Mouse (Mus musculus) intestine, embryonic 14.5 days (tissue): Measurements from ENCODE around the gene Mgmt. TPM values are rescaled to one million over a fixed set of nuclear protein-coding genes. Genes with fewer than 3 reads are reported as not detected.

Experiments
- ATAC-seq: fragments of 200-750 bp; cut with Nextera tagmentation; replicated peaks from 2 replicates; pipeline ENCODE4 v1.8.0; 2017; ENCODE audit warnings: low read depth, moderate number of reproducible peaks, moderate TSS enrichment, moderate library complexity; ENCODE audit not compliant: low FRiP score, low TSS enrichment
- DNase-seq: peaks from one replicate; pipeline ENCODE4 v3.0.0-alpha.2; 2018; ENCODE audit warnings: low spot score
- H3K27ac ChIP-seq: fragments of 300-500 bp; sonication (generic); 2 replicates; pipeline ENCODE4 v1.5.1; 2014; ENCODE audit warnings: low read depth, mild to moderate bottlenecking, control low read depth
- H3K27me3 ChIP-seq: fragments of 300-500 bp; sonication (generic); replicated peaks from 2 replicates; pipeline ENCODE4 v1.6.1; 2014; ENCODE audit warnings: low read length, control low read depth; ENCODE audit not compliant: control insufficient read depth, insufficient read depth
- H3K36me3 ChIP-seq: fragments of 300-500 bp; sonication (generic); 2 replicates; pipeline ENCODE4 v1.6.1; 2014; ENCODE audit warnings: low read length, control low read depth; ENCODE audit not compliant: control insufficient read depth, insufficient read depth
- H3K4me1 ChIP-seq: fragments of 300-500 bp; sonication (generic); replicated peaks from 2 replicates; pipeline ENCODE4 v1.6.1; 2014; ENCODE audit warnings: low read length, control low read depth, mixed read lengths; ENCODE audit not compliant: control insufficient read depth, insufficient read depth
- H3K4me2 ChIP-seq: fragments of 300-500 bp; sonication (generic); 2 replicates; pipeline ENCODE4 v1.6.1; 2014; ENCODE audit warnings: low read length
- H3K4me3 ChIP-seq: fragments of 300-500 bp; sonication (generic); 2 replicates; pipeline ENCODE4 v1.5.1; 2014; ENCODE audit warnings: low read depth, low read length, control low read depth, mixed read lengths
- H3K9ac ChIP-seq: fragments of 300-500 bp; sonication (generic); 2 replicates; pipeline ENCODE4 v1.6.1; 2014; ENCODE audit warnings: mild to moderate bottlenecking, low read length
- H3K9me3 ChIP-seq: fragments of 300-500 bp; sonication (generic); 2 replicates; pipeline ENCODE4 v1.6.1; 2016; ENCODE audit warnings: low read length, control low read depth; ENCODE audit not compliant: control insufficient read depth
- WGBS: fragments of 180-500 bp; shearing (Covaris S2); extraction: QIAGEN DNeasy Blood & Tissue Kit; methylation state at CpG from one replicate; pipeline ENCODE4 v1.1.7; 2014; 5-methylcytosine and 5-hydroxymethylcytosine counted together
- polyA plus RNA-seq: library from polyadenylated mRNA; unstranded; fragments of >200 nt; fragmentation: Nextera tagmentation; extraction: Ambion mirVana; gene quantifications from 2 replicates; pipeline ENCODE4 v1.2.1, GENCODE M21; 2014

Mgmt gene
- polyA plus RNA-seq, 1 experiment from 2014 or later: 7.2 TPM

- WGBS: 55% methylated on average over 6 of the region's 6 CpGs
- ATAC-seq: no peak
Observed at GRCm38 (mm10) chr7:137087136-137087535, 192.7 kb downstream of the Mgmt start.

DNA sequence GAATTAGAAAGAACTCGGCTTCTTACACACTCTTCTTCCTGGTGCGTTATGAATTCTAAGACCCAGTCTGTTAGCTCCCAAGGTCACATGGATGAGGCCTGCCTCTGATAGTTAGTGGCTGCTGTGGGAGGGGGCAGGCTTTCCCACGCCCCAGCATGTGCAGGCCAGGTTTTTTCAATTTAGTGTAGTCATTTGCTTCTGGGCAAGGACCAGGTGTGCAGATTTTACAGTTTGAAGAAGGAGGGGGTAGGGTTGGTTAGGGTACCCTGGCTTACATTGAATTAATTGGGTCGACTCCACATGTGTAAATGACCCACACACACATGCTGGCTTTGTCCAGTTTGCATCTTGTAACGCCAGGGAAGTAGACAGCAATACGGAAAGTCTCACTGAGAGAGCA lies 193.7 kb downstream of the Mgmt start:
- no peak overlapping the region for H3K4me3 ChIP-seq
- DNase-seq (no peak), ATAC-seq (no peak)
- no peak overlapping the region for H3K27ac ChIP-seq
- no peaks in the 10 kb centered on the region for H3K27me3 ChIP-seq
- no peaks in the 10 kb centered on the region for H3K9me3 ChIP-seq
- H3K4me2 ChIP-seq: no peak overlapping the region
- H3K36me3 ChIP-seq: no peaks in the 10 kb centered on the region
- H3K9ac ChIP-seq: no peak overlapping the region
- 83% methylated on average over 6 of the region's 6 CpGs for WGBS
- peaks cover 19% of the 10 kb centered on the region for H3K4me1 ChIP-seq

More at GRCm38 (mm10) chr7:137087136-137087535, 192.7 kb downstream of the Mgmt start:
- Histone ChIP-seq H3K9ac (no peak overlapping the region), H3K27ac (no peak overlapping the region), H3K4me2 (no peak overlapping the region), H3K4me3 (no peak overlapping the region), H3K27me3 (no peaks in the 10 kb centered on the region), H3K36me3 (no peaks in the 10 kb centered on the region), H3K4me1 (peaks cover 19% of the 10 kb centered on the region), H3K9me3 (no peaks in the 10 kb centered on the region)
- no peak for DNase-seq

DNA sequence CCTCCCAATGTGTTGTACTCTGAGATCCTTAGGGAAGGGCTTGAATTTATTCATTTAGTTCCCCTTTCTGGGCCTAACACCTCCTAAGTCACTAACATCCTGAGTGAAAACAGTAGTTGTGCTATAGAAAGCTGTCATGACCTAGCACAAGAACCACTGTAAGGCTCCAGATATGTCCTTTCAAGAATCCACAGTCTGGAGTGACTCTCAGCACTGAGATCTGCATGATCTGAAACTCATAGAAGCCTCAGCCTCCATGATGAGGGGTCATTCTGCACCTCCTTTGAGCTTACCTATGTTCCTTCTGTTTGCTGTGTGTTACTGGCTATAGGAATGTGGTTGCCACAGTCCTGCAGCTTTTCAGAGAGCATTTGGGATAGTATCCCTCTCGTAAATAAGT lies 200.1 kb downstream of the Mgmt start:
- H3K27ac ChIP-seq: no peak overlapping the region
- no peak overlapping the region for H3K9ac ChIP-seq
- no peak overlapping the region for H3K4me3 ChIP-seq
- no peaks in the 10 kb centered on the region for H3K36me3 ChIP-seq
- no peak overlapping the region for H3K4me2 ChIP-seq
- no peaks in the 10 kb centered on the region for H3K27me3 ChIP-seq
- WGBS: 94% methylated on average over 1 of the region's 1 CpGs
- DNase-seq: no peak
- no peak for ATAC-seq
- no peaks in the 10 kb centered on the region for H3K9me3 ChIP-seq
- H3K4me1 ChIP-seq: no peaks in the 10 kb centered on the region

GRCm38 (mm10) chr7:137095702-137096101 lies 201.3 kb downstream of the Mgmt start:
- Histone ChIP-seq H3K36me3 (no peaks in the 10 kb centered on the region), H3K9me3 (no peaks in the 10 kb centered on the region), H3K4me1 (no peaks in the 10 kb centered on the region), H3K9ac (no peak overlapping the region), H3K4me2 (no peak overlapping the region), H3K27me3 (no peaks in the 10 kb centered on the region), H3K27ac (no peak overlapping the region), H3K4me3 (no peak overlapping the region)
- ATAC-seq (no peak), DNase-seq (no peak)
- WGBS: 92% methylated on average over 1 of the region's 1 CpGs

DNA sequence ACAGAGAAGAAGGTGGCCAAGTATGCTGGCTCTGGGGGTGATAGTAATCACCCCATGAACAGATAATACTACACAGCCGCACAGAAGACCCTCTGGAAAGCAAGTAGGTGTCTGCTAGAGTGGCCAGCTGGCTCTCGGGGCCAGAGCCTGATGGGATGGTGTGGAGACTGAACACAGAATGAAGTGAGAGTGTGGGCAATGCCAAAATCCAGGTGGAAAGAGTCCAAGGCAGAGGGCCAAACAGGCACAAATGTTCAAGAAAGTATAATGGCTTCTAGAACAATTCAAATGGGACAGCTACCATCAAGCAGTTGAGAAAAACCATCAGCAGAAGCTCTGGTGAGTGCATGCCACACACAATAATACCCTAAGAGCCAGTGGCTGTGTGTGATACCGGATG lies 205.4 kb downstream of the Mgmt start:
- no peaks in the 10 kb centered on the region for H3K36me3 ChIP-seq
- H3K4me2 ChIP-seq: no peak overlapping the region
- no peaks in the 10 kb centered on the region for H3K27me3 ChIP-seq
- no peaks in the 10 kb centered on the region for H3K9me3 ChIP-seq
- no peaks in the 10 kb centered on the region for H3K4me1 ChIP-seq
- no peak overlapping the region for H3K4me3 ChIP-seq
- DNase-seq (no peak), ATAC-seq (no peak)
- 77% methylated on average over 3 of the region's 3 CpGs for WGBS
- no peak overlapping the region for H3K9ac ChIP-seq
- no peak overlapping the region for H3K27ac ChIP-seq

- no peak for ATAC-seq
- H3K4me3 ChIP-seq: no peak overlapping the region
- H3K27ac ChIP-seq: no peak overlapping the region
- no peaks in the 10 kb centered on the region for H3K4me1 ChIP-seq
- no peaks in the 10 kb centered on the region for H3K9me3 ChIP-seq
- no peaks in the 10 kb centered on the region for H3K36me3 ChIP-seq
- WGBS: 82% methylated on average over 10 of the region's 10 CpGs
- DNase-seq: no peak
- H3K4me2 ChIP-seq: no peak overlapping the region
- no peak overlapping the region for H3K9ac ChIP-seq
- H3K27me3 ChIP-seq: no peaks in the 10 kb centered on the region
Observed at GRCm38 (mm10) chr7:137102606-137103195, 208.3 kb downstream of the Mgmt start.

DNA sequence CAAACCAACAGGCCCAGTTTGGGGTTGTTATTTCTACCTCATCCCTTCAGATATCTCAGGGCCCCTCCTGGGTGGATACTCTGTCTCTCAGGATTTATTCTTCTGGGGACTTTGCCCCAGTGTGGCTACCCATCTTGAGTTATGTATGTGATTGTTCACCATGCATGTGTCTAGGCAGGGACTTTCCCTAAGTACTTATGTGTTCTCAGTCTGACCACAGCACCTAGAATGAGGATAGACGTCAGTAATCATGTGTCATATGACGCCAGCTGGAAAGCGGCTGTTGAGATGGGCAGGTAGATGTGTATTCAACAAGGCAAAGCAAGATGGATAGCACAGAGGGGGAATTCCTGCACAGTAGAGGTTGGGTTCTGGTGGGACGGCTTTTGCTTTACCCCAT lies 217.7 kb downstream of the Mgmt start:
- H3K9ac ChIP-seq: no peak overlapping the region
- ATAC-seq: no peak

GRCm38 (mm10) chr7:137116246-137116645 lies 221.8 kb downstream of the Mgmt start:
- H3K9ac ChIP-seq: no peak overlapping the region
- H3K27ac ChIP-seq: no peak overlapping the region
- DNase-seq (no peak), ATAC-seq (no peak)
- H3K4me2 ChIP-seq: no peak overlapping the region
- no peaks in the 10 kb centered on the region for H3K36me3 ChIP-seq
- 74% methylated on average over 4 of the region's 4 CpGs for WGBS
- H3K9me3 ChIP-seq: peaks cover 8% of the 10 kb centered on the region
- no peaks in the 10 kb centered on the region for H3K27me3 ChIP-seq
- H3K4me1 ChIP-seq: no peaks in the 10 kb centered on the region
- H3K4me3 ChIP-seq: no peak overlapping the region

More for the DNA sequence above, 217.7 kb downstream of the Mgmt start:
- Histone ChIP-seq H3K27me3 (no peaks in the 10 kb centered on the region), H3K36me3 (no peaks in the 10 kb centered on the region), H3K4me3 (no peak overlapping the region), H3K9me3 (peaks cover 8% of the 10 kb centered on the region), H3K4me2 (no peak overlapping the region), H3K4me1 (no peaks in the 10 kb centered on the region), H3K27ac (no peak overlapping the region)
- WGBS: 94% methylated on average over 4 of the region's 4 CpGs
- no peak for DNase-seq

DNA sequence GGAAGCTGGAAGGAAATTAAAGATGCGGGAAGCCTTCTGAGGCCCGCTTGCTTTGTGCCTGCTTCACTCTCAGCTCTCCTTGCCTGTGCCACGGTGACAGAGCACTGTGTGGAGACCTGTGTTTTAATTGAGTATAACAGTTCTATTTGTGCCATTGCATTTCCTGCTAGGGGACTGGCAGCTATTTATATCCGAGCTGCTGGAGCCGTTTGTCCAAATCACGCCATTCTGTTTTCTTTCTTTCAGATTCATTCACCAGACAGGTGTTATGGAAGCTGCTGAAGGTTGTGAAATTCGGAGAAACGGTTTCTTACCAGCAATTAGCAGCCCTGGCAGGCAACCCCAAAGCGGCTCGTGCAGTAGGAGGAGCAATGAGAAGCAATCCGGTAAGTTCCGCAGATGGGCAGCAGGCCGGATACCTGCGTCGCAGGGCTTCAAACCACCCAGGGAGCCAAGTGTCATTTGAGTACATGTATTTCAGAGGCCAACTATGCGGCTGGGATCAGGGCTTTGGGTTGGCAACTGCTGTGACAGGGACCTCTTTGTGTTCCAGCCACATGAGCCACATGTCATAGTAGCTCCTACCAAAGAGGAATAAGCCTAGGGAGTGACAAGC lies 226.9 kb downstream of the Mgmt start:
- ATAC-seq: no peak
- no peak overlapping the region for H3K27ac ChIP-seq
- no peaks in the 10 kb centered on the region for H3K36me3 ChIP-seq
- no peaks in the 10 kb centered on the region for H3K4me1 ChIP-seq
- H3K27me3 ChIP-seq: no peaks in the 10 kb centered on the region
- no peak overlapping the region for H3K4me3 ChIP-seq
- no peaks in the 10 kb centered on the region for H3K9me3 ChIP-seq
- 76% methylated on average over 16 of the region's 16 CpGs for WGBS
- no peak for DNase-seq
- no peak overlapping the region for H3K9ac ChIP-seq
- no peak overlapping the region for H3K4me2 ChIP-seq
